Mouse (Mus musculus) bone marrow macrophage, adult 2 months (primary cell): Measurements from ENCODE around the gene Atad5. TPM values are rescaled to one million over a fixed set of nuclear protein-coding genes. Genes with fewer than 3 reads are reported as not detected.
A peak's percentile ranks its signal among the peaks of the same experiment; 100 is the strongest.

Experiments
- H3K27ac ChIP-seq: 2 replicates; pipeline ENCODE4 v1.5.1; 2012; ENCODE audit warnings: low read depth, low read length; ENCODE audit not compliant: insufficient read depth
- H3K4me1 ChIP-seq: 2 replicates; pipeline ENCODE4 v1.6.1; 2012; ENCODE audit warnings: low read length; ENCODE audit not compliant: control insufficient read depth, insufficient read depth
- H3K4me3 ChIP-seq: 2 replicates; pipeline ENCODE4 v1.5.1; 2012; ENCODE audit warnings: mild to moderate bottlenecking, low read length, moderate library complexity; ENCODE audit not compliant: insufficient read depth
- CTCF ChIP-seq: IDR thresholded peaks from 2 replicates; pipeline ENCODE4 v1.5.1; 2012; ENCODE audit warnings: low read depth, mild to moderate bottlenecking, low read length, moderate library complexity
- POLR2A ChIP-seq: IDR thresholded peaks from 2 replicates; pipeline ENCODE4 v1.6.1; 2012; ENCODE audit warnings: mild to moderate bottlenecking, low read depth, low read length, borderline replicate concordance
- polyA plus RNA-seq: library from polyadenylated mRNA; stranded (reverse); fragments of >200 nt; gene quantifications from 2 replicates; pipeline ENCODE4 v1.2.4, GENCODE M21; 2012; ENCODE audit not compliant: missing spikeins, insufficient read depth, insufficient read length

The Atad5 gene
- 6.6 and 6.7 TPM in 2 replicates for polyA plus RNA-seq

DNA sequence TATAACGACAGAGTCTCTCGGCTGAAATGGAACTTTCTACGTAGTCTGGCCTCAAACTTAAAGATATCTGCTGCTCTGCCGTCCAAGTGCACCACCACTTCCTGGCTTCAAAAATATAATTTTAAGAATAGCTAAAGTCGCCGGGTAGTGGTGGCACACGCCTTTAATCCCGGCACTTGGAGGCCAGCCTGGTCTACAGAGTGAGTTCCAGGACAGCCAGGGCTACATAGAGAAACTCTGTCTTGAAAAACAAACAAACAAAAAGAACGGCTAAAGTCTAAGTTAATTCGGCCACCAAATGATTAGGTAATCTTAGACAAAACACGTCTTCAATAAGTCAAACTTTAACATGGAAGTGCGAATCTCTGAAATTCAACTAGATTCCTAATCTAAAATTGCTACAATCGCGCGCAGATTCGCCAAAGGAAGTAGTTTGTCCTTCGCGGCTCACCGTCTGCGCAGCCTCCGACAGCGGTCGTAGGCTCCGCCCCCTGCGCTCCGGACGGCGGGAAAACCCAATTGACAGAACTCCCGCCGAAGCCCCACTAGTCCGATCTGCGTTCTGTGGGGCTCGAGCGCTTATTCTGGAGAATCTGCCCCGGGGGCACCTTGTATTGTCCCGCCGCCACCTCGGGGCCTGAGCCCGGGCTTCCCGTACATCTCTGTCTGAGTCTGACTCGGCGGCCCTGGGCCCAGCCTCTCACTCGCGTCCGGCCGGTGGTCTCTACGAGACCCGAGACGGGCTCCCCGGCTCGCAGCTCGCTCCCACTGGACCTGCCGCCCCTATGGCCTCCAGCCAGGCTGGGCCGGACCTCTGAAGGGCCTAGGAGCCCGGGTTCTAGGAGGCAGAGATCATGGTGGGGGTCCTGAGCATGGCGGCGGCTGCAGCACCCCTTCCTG lies at the start of gene Atad5:
Gene Atad5, plus strand, starts transcription at position 484 of the 900 bp plus-strand sequence.
- TF ChIP-seq CTCF = no peak
- Histone ChIP-seq H3K4me1 (peaks cover 14% of the 10 kb centered on the region), H3K27ac (peak within 1 kb of the TSS; percentile 6; the same call in 1 of the 2 replicates), H3K4me3 (peak within 1 kb of the TSS; percentile 99)

DNA sequence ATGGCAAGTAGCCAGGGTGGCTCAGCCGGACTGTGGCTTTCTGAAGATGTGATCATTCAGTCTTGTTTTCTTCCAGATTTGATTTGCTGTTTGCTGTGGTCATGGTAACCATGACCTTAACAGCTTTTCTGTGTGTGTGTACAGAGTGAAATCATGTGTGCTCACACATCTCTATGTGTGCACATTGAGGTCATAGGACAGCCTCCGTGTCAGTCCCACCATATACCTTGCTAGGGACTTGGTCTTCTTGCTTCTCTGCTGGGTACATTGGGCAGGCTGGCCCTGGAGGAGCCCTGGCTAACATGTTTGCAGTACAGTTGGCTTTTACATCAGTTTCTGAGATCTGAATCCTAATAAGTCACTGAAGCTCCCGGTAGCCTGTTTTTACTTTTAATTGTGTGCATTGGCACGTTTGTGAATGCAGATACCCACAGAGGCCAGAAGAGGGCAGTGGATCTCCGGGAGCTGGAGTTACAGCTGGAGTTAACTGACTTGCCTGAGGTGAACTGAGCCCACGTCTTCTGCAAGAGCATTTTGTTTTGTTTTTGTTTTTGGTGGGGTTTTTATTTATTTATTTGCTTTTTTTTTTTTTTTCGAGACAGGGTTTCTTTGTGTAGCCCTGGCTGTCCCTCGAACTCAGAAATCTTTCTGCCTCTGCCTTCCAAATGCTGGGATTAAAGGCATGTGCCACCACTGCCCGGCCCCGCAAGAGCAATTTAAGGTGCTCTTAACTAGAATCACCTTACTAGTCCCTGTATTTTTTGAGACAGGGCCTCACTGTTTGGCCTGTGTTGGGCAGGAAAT lies 46.4 kb upstream of the Atad5 start:
- TF ChIP-seq POLR2A (no peak), CTCF (peak; percentile 35)
- Histone ChIP-seq H3K4me3 (no peak overlapping the region), H3K4me1 (peaks cover 15% of the 10 kb centered on the region), H3K27ac (peak overlapping the region; percentile 4; the same call in 1 of the 2 replicates)

- TF ChIP-seq POLR2A (no peak), CTCF (no peak)
- peaks cover 15% of the 10 kb centered on the region for H3K4me1 ChIP-seq
- H3K27ac ChIP-seq = peak overlapping the region; percentile 4; the same call in 1 of the 2 replicates
- no peak overlapping the region for H3K4me3 ChIP-seq
These were observed 45.8 kb upstream of the Atad5 start for GRCm38 (mm10) chr11:80043419-80043817.

DNA sequence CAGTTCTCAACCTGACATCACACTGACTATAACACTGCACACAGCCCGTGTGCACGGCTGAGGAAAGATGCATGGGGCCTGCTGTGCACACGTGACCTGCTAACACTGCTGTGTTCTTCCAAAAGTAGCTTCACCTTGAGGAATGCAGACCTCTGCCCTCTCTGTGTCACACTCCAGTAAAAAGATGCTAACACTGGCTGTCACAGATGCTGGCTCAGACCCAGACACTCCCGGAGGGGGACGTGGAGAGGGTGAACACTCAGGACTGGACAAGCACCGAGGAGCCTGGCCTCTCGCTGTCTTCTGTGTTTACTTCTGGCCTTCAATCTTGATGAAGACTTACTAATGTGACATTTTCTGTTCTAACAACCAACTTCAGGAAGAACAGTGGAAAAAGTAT lies 42.3 kb upstream of the Atad5 start:
- Histone ChIP-seq H3K4me3 (no peak overlapping the region), H3K27ac (no peak overlapping the region), H3K4me1 (peaks cover 15% of the 10 kb centered on the region)
- TF ChIP-seq POLR2A (no peak), CTCF (no peak)

GRCm38 (mm10) chr11:80050088-80050487 lies 39.1 kb upstream of the Atad5 start:
- no peak for TF ChIP-seq CTCF
- TF ChIP-seq POLR2A = no peak
- H3K4me1 ChIP-seq = no peaks in the 10 kb centered on the region

DNA sequence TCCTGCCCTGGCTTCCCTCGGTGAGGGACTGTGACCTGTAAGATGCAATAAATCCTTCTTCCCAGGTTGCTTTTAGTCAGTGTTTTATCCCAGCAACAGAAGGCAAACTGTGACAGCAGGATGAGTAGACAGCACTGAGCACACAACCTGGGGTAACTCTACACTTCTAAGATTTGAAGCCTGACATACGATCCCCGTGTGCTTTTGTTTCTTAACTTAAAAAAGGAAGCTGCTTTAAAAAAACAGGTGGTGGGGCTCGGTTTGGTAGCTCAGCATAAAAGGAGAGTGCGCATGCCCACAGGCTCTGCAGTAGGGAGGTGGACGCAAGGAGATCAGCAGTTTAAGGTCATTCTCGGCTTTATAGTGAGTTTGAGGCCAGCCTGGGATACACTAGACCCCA lies 36.7 kb upstream of the Atad5 start:
- no peak overlapping the region for H3K27ac ChIP-seq
- H3K4me1 ChIP-seq = no peaks in the 10 kb centered on the region
- no peak overlapping the region for H3K4me3 ChIP-seq
- TF ChIP-seq POLR2A (no peak), CTCF (no peak)

More at GRCm38 (mm10) chr11:80050088-80050487, 39.1 kb upstream of the Atad5 start:
- no peak overlapping the region for H3K27ac ChIP-seq
- no peak overlapping the region for H3K4me3 ChIP-seq

GRCm38 (mm10) chr11:80053171-80053570 lies 36.0 kb upstream of the Atad5 start:
- TF ChIP-seq CTCF = no peak
- TF ChIP-seq POLR2A = no peak
- Histone ChIP-seq H3K27ac (no peak overlapping the region), H3K4me3 (no peak overlapping the region), H3K4me1 (no peaks in the 10 kb centered on the region; the same call in 1 of the 2 replicates)

DNA sequence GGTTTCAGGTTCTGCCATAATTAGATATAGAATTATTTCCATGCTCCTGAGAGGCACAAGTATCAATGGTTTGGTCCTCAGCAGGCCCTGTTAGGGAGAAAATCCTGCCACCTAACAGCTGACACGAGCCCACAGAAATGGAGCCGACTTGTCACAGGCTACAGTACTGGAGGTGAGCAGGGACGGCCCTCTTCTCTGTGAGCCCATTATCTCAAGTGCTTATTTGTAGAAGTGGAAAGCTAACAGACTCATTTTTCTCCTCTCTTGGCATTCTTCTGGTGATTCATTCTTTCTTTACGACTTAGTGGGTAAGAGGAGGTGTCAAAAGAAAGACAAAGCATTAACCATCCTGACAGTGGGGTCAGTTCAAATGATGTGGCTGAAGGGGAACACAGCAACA lies 34.5 kb upstream of the Atad5 start:
- Histone ChIP-seq H3K27ac (no peak overlapping the region), H3K4me3 (no peak overlapping the region), H3K4me1 (no peaks in the 10 kb centered on the region; the same call in 1 of the 2 replicates)
- no peak for TF ChIP-seq POLR2A
- TF ChIP-seq CTCF = no peak

GRCm38 (mm10) chr11:80056141-80056540 lies 33.1 kb upstream of the Atad5 start:
- Histone ChIP-seq H3K4me1 (no peaks in the 10 kb centered on the region; the same call in 1 of the 2 replicates), H3K27ac (no peak overlapping the region), H3K4me3 (no peak overlapping the region)
- TF ChIP-seq POLR2A = no peak
- TF ChIP-seq CTCF = no peak
